Mouse (Mus musculus): ENCODE measurements at regions not wholly inside any gene's neighbourhood (a gene's known extent, or its start where the extent isn't known, plus 50 kb on each side); places are given as distances from the start of the nearest gene placed in this dataset.

GRCm38 (mm10) chr13:92940610-92941009, 96.0 kb downstream of the Mtx3 start:
- H3K4me3 ChIP-seq: no peak overlapping the region
- H3K4me1 ChIP-seq: no peaks in the 10 kb centered on the region
- no peak overlapping the region for H3K27ac ChIP-seq
- no peaks in the 10 kb centered on the region for H3K36me3 ChIP-seq (replicated peaks)
- no peaks in the 10 kb centered on the region for H3K9me3 ChIP-seq
- DNase-seq (ENCODE audit: extremely low spot score, low spot score): no peak
- H3K27me3 ChIP-seq (ENCODE audit: poor library complexity, severe bottlenecking): no peaks in the 10 kb centered on the region
- 92% methylated on average over 6 of the region's 6 CpGs for WGBS

GRCm38 (mm10) chr13:92948560-92948959, 104.0 kb downstream of the Mtx3 start:
- no peak for DNase-seq (ENCODE audit: extremely low spot score, low spot score)
- no peak overlapping the region for H3K4me3 ChIP-seq
- H3K27ac ChIP-seq: no peak overlapping the region

GRCm38 (mm10) chr13:92960031-92960430, 115.5 kb downstream of the Mtx3 start:
- no peaks in the 10 kb centered on the region for H3K9me3 ChIP-seq

More at GRCm38 (mm10) chr13:92948560-92948959, 104.0 kb downstream of the Mtx3 start:
- no peaks in the 10 kb centered on the region for H3K36me3 ChIP-seq (replicated peaks)
- H3K27me3 ChIP-seq (ENCODE audit: poor library complexity, severe bottlenecking): no peaks in the 10 kb centered on the region
- no peaks in the 10 kb centered on the region for H3K4me1 ChIP-seq
- WGBS: 81% methylated on average over 2 of the region's 2 CpGs
- no peaks in the 10 kb centered on the region for H3K9me3 ChIP-seq

GRCm38 (mm10) chr13:92962625-92963024, 118.1 kb downstream of the Mtx3 start:
- DNase-seq (ENCODE audit: extremely low spot score, low spot score): no peak
- Histone ChIP-seq H3K4me1 (peaks cover 4% of the 10 kb centered on the region; the same call in 1 of the 2 replicates), H3K27me3 (ENCODE audit: poor library complexity, severe bottlenecking) (no peaks in the 10 kb centered on the region), H3K9me3 (no peaks in the 10 kb centered on the region), H3K27ac (no peak overlapping the region), H3K4me3 (no peak overlapping the region), H3K36me3 (replicated peaks) (no peaks in the 10 kb centered on the region)
- 91% methylated on average over 5 of the region's 5 CpGs for WGBS

More at GRCm38 (mm10) chr13:92960031-92960430, 115.5 kb downstream of the Mtx3 start:
- no peak overlapping the region for H3K27ac ChIP-seq
- no peak overlapping the region for H3K4me3 ChIP-seq
- peaks cover 4% of the 10 kb centered on the region; the same call in 1 of the 2 replicates for H3K4me1 ChIP-seq
- no peaks in the 10 kb centered on the region for H3K36me3 ChIP-seq (replicated peaks)
- DNase-seq (ENCODE audit: extremely low spot score, low spot score): no peak
- H3K27me3 ChIP-seq (ENCODE audit: poor library complexity, severe bottlenecking): no peaks in the 10 kb centered on the region
- WGBS: 75% methylated on average over 4 of the region's 4 CpGs

- no peak overlapping the region for H3K4me3 ChIP-seq
- H3K36me3 ChIP-seq (replicated peaks): no peaks in the 10 kb centered on the region
- 93% methylated on average over 2 of the region's 2 CpGs for whole genome bisulfite sequencing
These were observed 118.9 kb downstream of the Mtx3 start for GRCm38 (mm10) chr13:92963351-92963895.

GRCm38 (mm10) chr13:92964213-92964743, 119.7 kb downstream of the Mtx3 start:
- Histone ChIP-seq H3K9me3 (no peaks in the 10 kb centered on the region), H3K27ac (no peak overlapping the region), H3K36me3 (replicated peaks) (no peaks in the 10 kb centered on the region), H3K4me1 (peaks cover 4% of the 10 kb centered on the region; the same call in 1 of the 2 replicates), H3K27me3 (ENCODE audit: poor library complexity, severe bottlenecking) (no peaks in the 10 kb centered on the region), H3K4me3 (no peak overlapping the region)
- DNase-seq (ENCODE audit: extremely low spot score, low spot score): no peak
- 81% methylated on average over 5 of the region's 5 CpGs for WGBS

More at GRCm38 (mm10) chr13:92963351-92963895, 118.9 kb downstream of the Mtx3 start:
- Histone ChIP-seq H3K9me3 (no peaks in the 10 kb centered on the region), H3K27me3 (ENCODE audit: poor library complexity, severe bottlenecking) (no peaks in the 10 kb centered on the region), H3K27ac (no peak overlapping the region), H3K4me1 (peaks cover 4% of the 10 kb centered on the region; the same call in 1 of the 2 replicates)
- DNase-seq (ENCODE audit: extremely low spot score, low spot score): no peak

GRCm38 (mm10) chr13:92967025-92967610, 122.6 kb downstream of the Mtx3 start:
- Histone ChIP-seq H3K4me3 (no peak overlapping the region), H3K9me3 (no peaks in the 10 kb centered on the region), H3K27ac (no peak overlapping the region), H3K36me3 (replicated peaks) (no peaks in the 10 kb centered on the region), H3K4me1 (no peaks in the 10 kb centered on the region), H3K27me3 (ENCODE audit: poor library complexity, severe bottlenecking) (no peaks in the 10 kb centered on the region)
- DNase-seq (ENCODE audit: extremely low spot score, low spot score): no peak
- WGBS: 74% methylated on average over 1 of the region's 1 CpGs

- no peaks in the 10 kb centered on the region for H3K36me3 ChIP-seq (replicated peaks)
- WGBS: 92% methylated on average over 1 of the region's 1 CpGs
- DNase-seq (ENCODE audit: extremely low spot score, low spot score): no peak
- H3K27ac ChIP-seq: no peak overlapping the region
- no peaks in the 10 kb centered on the region for H3K9me3 ChIP-seq
- H3K4me3 ChIP-seq: no peak overlapping the region
- H3K4me1 ChIP-seq: no peaks in the 10 kb centered on the region
- no peaks in the 10 kb centered on the region for H3K27me3 ChIP-seq (ENCODE audit: poor library complexity, severe bottlenecking)
These were observed 125.0 kb downstream of the Mtx3 start for GRCm38 (mm10) chr13:92969579-92969978.

- no peak for DNase-seq (ENCODE audit: extremely low spot score, low spot score)
- Histone ChIP-seq H3K9me3 (no peaks in the 10 kb centered on the region), H3K27me3 (ENCODE audit: poor library complexity, severe bottlenecking) (no peaks in the 10 kb centered on the region), H3K36me3 (replicated peaks) (no peaks in the 10 kb centered on the region), H3K4me3 (no peak overlapping the region), H3K27ac (no peak overlapping the region), H3K4me1 (no peaks in the 10 kb centered on the region)
- 81% methylated on average over 5 of the region's 5 CpGs for WGBS
These were observed 128.3 kb downstream of the Mtx3 start for GRCm38 (mm10) chr13:92972891-92973290.

GRCm38 (mm10) chr13:92973791-92974190, 129.2 kb downstream of the Mtx3 start:
- Histone ChIP-seq H3K4me1 (no peaks in the 10 kb centered on the region), H3K27ac (no peak overlapping the region), H3K9me3 (no peaks in the 10 kb centered on the region), H3K36me3 (replicated peaks) (no peaks in the 10 kb centered on the region), H3K27me3 (ENCODE audit: poor library complexity, severe bottlenecking) (no peaks in the 10 kb centered on the region), H3K4me3 (no peak overlapping the region)
- no peak for DNase-seq (ENCODE audit: extremely low spot score, low spot score)
- WGBS: 88% methylated on average over 4 of the region's 4 CpGs

- Histone ChIP-seq H3K9me3 (no peaks in the 10 kb centered on the region), H3K36me3 (replicated peaks) (no peaks in the 10 kb centered on the region), H3K27ac (no peak overlapping the region), H3K27me3 (ENCODE audit: poor library complexity, severe bottlenecking) (0 out of 2 replicates have a peak, but pooled peaks cover 3% of the 10 kb centered on the region), H3K4me1 (peaks cover 17% of the 10 kb centered on the region), H3K4me3 (peak overlapping the region; percentile 38)
- DNase-seq (ENCODE audit: extremely low spot score, low spot score): peak; percentile 69
- WGBS: 49% methylated on average over 17 of the region's 17 CpGs
These were observed 142.4 kb downstream of the Mtx3 start for GRCm38 (mm10) chr13:92986719-92987553.

GRCm38 (mm10) chr13:92987691-92988090, 143.1 kb downstream of the Mtx3 start:
- no peaks in the 10 kb centered on the region for H3K9me3 ChIP-seq
- H3K27me3 ChIP-seq (ENCODE audit: poor library complexity, severe bottlenecking): 0 out of 2 replicates have a peak, but pooled peaks cover 3% of the 10 kb centered on the region
- no peaks in the 10 kb centered on the region for H3K36me3 ChIP-seq (replicated peaks)
- no peak overlapping the region for H3K27ac ChIP-seq
- H3K4me1 ChIP-seq: peaks cover 17% of the 10 kb centered on the region
- no peak overlapping the region for H3K4me3 ChIP-seq
- DNase-seq (ENCODE audit: extremely low spot score, low spot score): no peak
- 85% methylated on average over 6 of the region's 6 CpGs for WGBS
